Comparison of ENCODE assay signal across 19 mouse cellular contexts in genomic region chr8:83160613-83161012, GRCm38 (mm10). TPM values are rescaled to one million over a fixed set of nuclear protein-coding genes. Genes with fewer than 3 reads are reported as not detected.
"Had no signal": no experiment of that assay in that cellular context is flagged by ENCODE, and none has a peak within 500 bp of the region (broad histone marks: within the 10 kb centered on the region; RNA-seq: fewer than 3 reads in every experiment).

No protein-coding gene starts in this region.

- H3K4me2 ChIP-seq: lung, embryonic 14.5 days; midbrain, embryonic 13.5 days; neural tube, embryonic 13.5 days; neural tube, embryonic 15.5 days had no signal

- H3K9ac ChIP-seq: lung, embryonic 14.5 days; midbrain, embryonic 13.5 days; neural tube, embryonic 13.5 days; neural tube, embryonic 15.5 days had no signal

- DNase-seq: lung, adult 18-20 months; lung, embryonic 14.5 days; lung, postnatal 10 days; lung, postnatal 4 days; retina, postnatal 1 day; right cerebral cortex, adult 18-20 months; right cerebral cortex, postnatal 25 days; right cerebral cortex, postnatal 4 days; spleen, adult 18-20 months; thymus, adult 18-20 months; thymus, postnatal 14 days; thymus, postnatal 36 days had no signal

- H3K27me3 ChIP-seq: midbrain, embryonic 13.5 days; neural tube, embryonic 15.5 days had no signal

- H3K9me3 ChIP-seq: midbrain, embryonic 10.5 days; midbrain, embryonic 13.5 days; neural tube, embryonic 13.5 days; neural tube, embryonic 15.5 days had no signal

- H3K36me3 ChIP-seq: midbrain, embryonic 10.5 days; midbrain, embryonic 13.5 days; neural tube, embryonic 13.5 days; neural tube, embryonic 15.5 days had no signal

- H3K4me3 ChIP-seq: midbrain, embryonic 10.5 days; midbrain, embryonic 13.5 days; myocyte; neural tube, embryonic 13.5 days; neural tube, embryonic 15.5 days had no signal

- H3K27ac ChIP-seq: midbrain, embryonic 10.5 days; midbrain, embryonic 13.5 days; neural tube, embryonic 13.5 days; neural tube, embryonic 15.5 days had no signal

- ATAC-seq: midbrain, embryonic 13.5 days; midbrain, embryonic 16.5 days had no signal

RNA-seq across cellular contexts. Expression of gene Gm10645, which starts 5.4 kb away (rescaled TPM):
- total RNA-seq: megakaryocyte-erythroid progenitor cell, adult 5-6 weeks had no signal
